Mouse (Mus musculus) gastrocnemius, adult 2 months (tissue): ENCODE measurements at regions not wholly inside any gene's neighbourhood (a gene's known extent, or its start where the extent isn't known, plus 50 kb on each side); places are given as distances from the start of the nearest gene placed in this dataset.
"Not testable (repeated sequence)": the region's sequence is repeated elsewhere in the genome, so short reads cannot be mapped to it uniquely, and the experiment has no call there.

ENCODE experiments used
- DNase-seq: peaks from one replicate; pipeline ENCODE4 v3.0.0; 2022
- H3K27ac ChIP-seq: fragments of 200-600 bp; 2 replicates; pipeline ENCODE4 v1.8.1; 2022; ENCODE audit warnings: mild to moderate bottlenecking
- H3K4me3 ChIP-seq: fragments of 200-600 bp; 2 replicates; pipeline ENCODE4 v1.8.1; 2022; ENCODE audit warnings: mild to moderate bottlenecking, moderate library complexity
- CTCF ChIP-seq: fragments of 200-600 bp; IDR thresholded peaks from 2 replicates; pipeline ENCODE4 v1.8.1; 2022; ENCODE audit warnings: antibody characterized with exemption, mild to moderate bottlenecking, moderate library complexity
- intact Hi-C: fragments of 180-260 bp; cut with DNase I; formaldehyde crosslinking; loops from one replicate; pipeline ENCODE4 v1.15.1; 2025

DNA sequence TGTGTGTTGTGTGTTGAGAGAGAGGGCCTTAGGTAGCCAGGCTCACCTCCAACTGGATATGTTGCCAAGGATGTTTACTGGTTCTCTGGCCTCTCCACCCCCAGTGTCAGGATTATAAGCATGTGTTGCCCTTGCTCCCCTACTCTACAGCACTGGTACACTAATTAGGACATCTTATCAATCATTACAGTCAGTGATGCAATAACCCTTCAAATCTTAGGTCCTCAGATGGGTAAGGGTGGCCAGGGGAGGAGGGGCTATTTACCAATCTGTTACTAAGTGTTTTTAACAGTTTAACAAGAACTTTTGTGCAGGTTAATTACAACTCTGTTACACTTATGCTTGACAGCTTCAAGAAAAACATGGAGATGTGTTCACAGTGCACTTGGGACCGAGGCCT lies 80.1 kb upstream of the Cyp2b13 start:
- H3K27ac ChIP-seq = no peak overlapping the region
- no peak for DNase-seq
- no peak overlapping the region for H3K4me3 ChIP-seq
- intact Hi-C loops = loop anchor here (10.0 kb wide), 1 partner anchor 124 kb away; no protein-coding TSS in a partner anchor
- TF ChIP-seq CTCF = no peak

DNA sequence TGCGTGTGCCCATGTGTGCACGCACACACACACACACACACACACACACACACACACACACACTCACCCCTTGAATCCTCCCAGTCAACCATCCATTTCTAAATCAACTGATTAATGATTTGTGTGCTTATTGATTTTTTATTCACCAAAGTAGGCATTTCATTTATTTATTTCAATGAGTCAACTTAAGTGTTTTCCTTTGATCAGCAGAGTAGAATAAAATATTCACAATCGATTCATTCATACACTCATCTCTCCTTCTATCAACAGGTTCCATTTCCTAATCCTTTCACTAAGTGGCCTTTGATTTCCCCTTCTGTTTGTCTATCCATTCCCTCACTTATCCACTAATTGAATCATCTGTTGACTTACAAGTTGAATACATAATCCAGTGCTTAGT lies 74.3 kb upstream of the Cyp2b13 start:
- intact Hi-C loops = loop anchor here (10.0 kb wide), 1 partner anchor 118 kb away; no protein-coding TSS in a partner anchor

GRCm38 (mm10) chr7:25988322-25988721 lies 73.0 kb upstream of the Cyp2b13 start:
- no peak overlapping the region for H3K27ac ChIP-seq
- no peak for TF ChIP-seq CTCF
- DNase-seq = no peak
- H3K4me3 ChIP-seq = no peak overlapping the region
- intact Hi-C loops = loop anchor here (10.0 kb wide), 1 partner anchor 116 kb away; no protein-coding TSS in a partner anchor

More for the DNA sequence above, 74.3 kb upstream of the Cyp2b13 start:
- H3K27ac ChIP-seq = no peak overlapping the region
- no peak for DNase-seq
- TF ChIP-seq CTCF = no peak
- H3K4me3 ChIP-seq = no peak overlapping the region

DNA sequence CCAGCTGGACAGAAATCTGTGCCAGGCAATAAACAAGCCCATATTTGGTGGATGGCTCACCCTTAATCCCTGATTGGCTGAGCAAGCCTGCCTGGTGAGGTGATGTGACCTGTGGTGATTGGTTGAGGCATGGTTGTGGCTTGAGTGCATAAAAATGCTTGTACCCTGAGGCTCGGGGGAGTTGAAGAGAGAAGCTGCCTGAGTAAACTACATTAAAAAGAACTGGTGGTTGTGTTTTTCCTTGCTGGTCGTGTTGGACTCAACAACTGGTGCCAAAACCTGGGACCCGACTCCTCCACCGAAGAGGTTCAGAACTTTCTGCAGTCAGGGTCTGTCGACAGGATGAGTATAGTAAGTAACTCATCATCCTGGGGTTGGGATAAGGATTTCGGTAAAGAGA lies 55.4 kb upstream of the Cyp2b13 start:
- H3K27ac ChIP-seq, H3K4me3 ChIP-seq, DNase-seq, intact Hi-C loops: not testable (repeated sequence)

DNA sequence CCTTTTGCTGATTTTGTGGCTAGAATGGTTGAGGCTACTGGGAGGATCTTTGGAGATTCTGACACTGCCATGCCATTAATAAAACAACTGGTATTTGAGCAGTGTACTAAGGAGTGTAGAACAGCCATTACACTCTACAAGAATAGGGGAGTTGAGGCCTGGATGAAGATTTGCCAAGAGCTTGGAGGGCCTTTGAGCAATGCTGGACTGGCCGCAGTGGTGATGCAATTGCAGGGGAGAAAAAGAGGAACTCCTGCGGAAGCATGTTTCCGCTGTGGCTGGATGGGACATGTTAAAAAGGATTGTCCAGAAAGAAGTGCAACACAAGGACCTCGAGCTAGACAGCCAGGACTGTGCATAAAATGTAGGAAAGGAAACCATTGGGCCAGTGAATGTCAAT lies 53.2 kb upstream of the Cyp2b13 start:
- no peak for TF ChIP-seq CTCF
- H3K27ac ChIP-seq = no peak overlapping the region
- no peak overlapping the region for H3K4me3 ChIP-seq
- no peak for DNase-seq
- intact Hi-C loops = no loop called here
